Mouse (Mus musculus) B cell, adult 62 days (primary cell): ENCODE results near the gene Atp6v1g3. TPM values are rescaled to one million over a fixed set of nuclear protein-coding genes. Genes with fewer than 3 reads are reported as not detected.

Experiments
- total RNA-seq: library from RNA; stranded (reverse); gene quantifications from 4 replicates; pipeline ENCODE4 v1.2.4, GENCODE M21; 2023

The Atp6v1g3 gene
- 0.30 TPM in 1 of 4 replicates, not detected in the others for total RNA-seq

GRCm38 (mm10) chr1:138273438-138273837, at the start of gene Atp6v1g3:
Atp6v1g3 (plus strand) TSS chr1:138273738.

Other genes starting within 250 kb of the Atp6v1g3 start
- gene Ptprc, start 98.0 kb upstream of the Atp6v1g3 start, total RNA-seq, result 1,216 to 1,308 TPM (median 1,259 TPM) in 4 replicates